Mouse (Mus musculus) lung, postnatal 14 days (tissue): ENCODE measurements around the gene Acsl3.

ENCODE experiments used
- DNase-seq: peaks from one replicate; pipeline ENCODE4 v3.0.0; 2021

The Acsl3 gene

DNA sequence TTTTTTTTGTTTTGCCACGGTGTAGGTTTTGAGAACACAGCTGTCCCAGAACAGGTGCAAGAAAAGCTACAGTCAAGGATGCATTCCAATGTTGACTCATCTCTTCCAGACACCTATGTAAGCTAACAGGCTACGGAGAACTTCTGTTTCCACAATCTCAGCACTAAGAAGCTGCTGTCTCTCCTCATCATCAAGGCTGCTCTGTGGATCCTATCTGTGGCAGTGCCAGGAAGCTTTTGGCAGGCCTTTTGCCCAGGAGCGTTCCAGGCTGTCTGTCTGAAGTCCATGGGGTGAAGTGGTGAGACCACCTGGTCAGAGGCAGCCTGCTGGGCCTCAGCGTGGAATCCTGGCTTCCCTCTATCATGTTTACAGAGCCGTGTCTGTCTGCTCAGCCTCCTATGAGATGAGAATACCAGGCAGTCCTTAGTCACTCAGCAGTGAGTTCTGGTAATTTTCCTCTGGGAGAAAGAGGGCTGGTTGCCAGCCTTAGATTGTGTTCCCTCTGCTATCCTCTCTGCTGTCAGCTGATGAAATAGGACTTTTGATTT, 87.7 kb downstream of the Acsl3 start:
- peak; percentile 31 for DNase-seq
